Mouse (Mus musculus) R1 (cell line): Measurements from ENCODE around the gene Lmna.

Source experiments
- DNase-seq: peaks from one replicate; pipeline ENCODE4 v3.0.0-alpha.2; 2018; ENCODE audit warnings: low read depth, low spot score

Gene Lmna

GRCm38 (mm10) chr3:88509692-88510420 lies at the start of gene Lmna:
Gene Lmna, minus strand, starts transcription at chr3:88509956.
- DNase-seq: peak; percentile 99

GRCm38 (mm10) chr3:88556616-88557015 lies 46.9 kb upstream of the Lmna start:
- no peak for DNase-seq

GRCm38 (mm10) chr3:88555731-88556130 lies 46.0 kb upstream of the Lmna start:
- no peak for DNase-seq

- no peak for DNase-seq
These were observed 45.4 kb upstream of the Lmna start for GRCm38 (mm10) chr3:88555069-88555605.

GRCm38 (mm10) chr3:88553880-88554586 lies 44.3 kb upstream of the Lmna start:
- DNase-seq: peak; percentile 80

GRCm38 (mm10) chr3:88553525-88553879 lies 43.7 kb upstream of the Lmna start, which contains the start of gene Ubqln4:
Gene Ubqln4, plus strand, starts transcription at chr3:88553758.
- DNase-seq: peak; percentile 89

- DNase-seq: peak; percentile 99
These were observed 43.1 kb upstream of the Lmna start, which contains the start of gene Lamtor2 for GRCm38 (mm10) chr3:88552676-88553524. Gene Lamtor2, minus strand, starts transcription at chr3:88553074.

- no peak for DNase-seq
These were observed 42.4 kb upstream of the Lmna start for GRCm38 (mm10) chr3:88552082-88552645.

GRCm38 (mm10) chr3:88551586-88551985 lies 41.8 kb upstream of the Lmna start:
- DNase-seq: no peak

- no peak for DNase-seq
These were observed 38.6 kb upstream of the Lmna start, which contains the start of gene Rab25 for GRCm38 (mm10) chr3:88548180-88548917. Gene Rab25, minus strand, starts transcription at chr3:88548300.

GRCm38 (mm10) chr3:88546674-88547418 lies 37.1 kb upstream of the Lmna start:
- DNase-seq: no peak

GRCm38 (mm10) chr3:88544955-88545591 lies 35.3 kb upstream of the Lmna start:
- no peak for DNase-seq

- peak; percentile 76 for DNase-seq
These were observed 34.8 kb upstream of the Lmna start for GRCm38 (mm10) chr3:88544514-88544913.

GRCm38 (mm10) chr3:88543651-88544410 lies 34.1 kb upstream of the Lmna start:
- DNase-seq: no peak

- DNase-seq: no peak
These were observed 33.4 kb upstream of the Lmna start for GRCm38 (mm10) chr3:88543174-88543573.

GRCm38 (mm10) chr3:88542486-88542885 lies 32.7 kb upstream of the Lmna start:
- no peak for DNase-seq

GRCm38 (mm10) chr3:88541622-88542401 lies 32.1 kb upstream of the Lmna start:
- no peak for DNase-seq

- DNase-seq: no peak
These were observed 30.3 kb upstream of the Lmna start for GRCm38 (mm10) chr3:88540085-88540484.
